Mouse (Mus musculus): ENCODE measurements around the gene Zbtb8a. TPM values are rescaled to one million over a fixed set of nuclear protein-coding genes. Genes with fewer than 3 reads are reported as not detected.

Zbtb8a gene
- polyA plus RNA-seq, 1 experiment = not detected

- 41% methylated on average over 12 of the region's 12 CpGs for WGBS
- H3K27ac ChIP-seq (ENCODE audit: insufficient read depth, low read depth, low read length) = no peak overlapping the region
- no peak for TF ChIP-seq CTCF (IDR thresholded peaks at IDR 0.05; ENCODE audit: insufficient read depth, low read depth, low read length)
- no peak for TF ChIP-seq POLR2A (IDR thresholded peaks at IDR 0.05; ENCODE audit: insufficient read depth, low read depth, low read length)
These were observed 16.4 kb upstream of the Zbtb8a start for GRCm38 (mm10) chr4:129394089-129394870.

GRCm38 (mm10) chr4:129390936-129391557 is 13.1 kb upstream of the Zbtb8a start:
- no peak overlapping the region for H3K4me3 ChIP-seq (ENCODE audit: insufficient read depth, low read depth, low read length)
- H3K27ac ChIP-seq (ENCODE audit: insufficient read depth, low read depth, low read length) = no peak overlapping the region
- no peaks in the 10 kb centered on the region for H3K4me1 ChIP-seq (ENCODE audit: control insufficient read depth, insufficient read depth, low read length)
- TF ChIP-seq CTCF (IDR thresholded peaks at IDR 0.05; ENCODE audit: insufficient read depth, low read depth, low read length) (no peak), POLR2A (IDR thresholded peaks at IDR 0.05; ENCODE audit: insufficient read depth, low read depth, low read length) (no peak)
- 86% methylated on average over 7 of the region's 7 CpGs for WGBS

More at GRCm38 (mm10) chr4:129394089-129394870, 16.4 kb upstream of the Zbtb8a start:
- no peak overlapping the region for H3K4me3 ChIP-seq (ENCODE audit: insufficient read depth, low read depth, low read length)
- H3K4me1 ChIP-seq (ENCODE audit: control insufficient read depth, insufficient read depth, low read length) = no peaks in the 10 kb centered on the region

GRCm38 (mm10) chr4:129390216-129390743 is 12.4 kb upstream of the Zbtb8a start:
- TF ChIP-seq CTCF (IDR thresholded peaks at IDR 0.05; ENCODE audit: insufficient read depth, low read depth, low read length) (no peak), POLR2A (IDR thresholded peaks at IDR 0.05; ENCODE audit: insufficient read depth, low read depth, low read length) (no peak)
- Histone ChIP-seq H3K4me1 (ENCODE audit: control insufficient read depth, insufficient read depth, low read length) (no peaks in the 10 kb centered on the region), H3K27ac (ENCODE audit: insufficient read depth, low read depth, low read length) (no peak overlapping the region), H3K4me3 (ENCODE audit: insufficient read depth, low read depth, low read length) (no peak overlapping the region)
- WGBS = 73% methylated on average over 14 of the region's 14 CpGs

- no peak for TF ChIP-seq CTCF (IDR thresholded peaks at IDR 0.05; ENCODE audit: insufficient read depth, low read depth, low read length)
- TF ChIP-seq POLR2A (IDR thresholded peaks at IDR 0.05; ENCODE audit: insufficient read depth, low read depth, low read length) = no peak
These were observed 10.5 kb upstream of the Zbtb8a start for GRCm38 (mm10) chr4:129388404-129388803.

GRCm38 (mm10) chr4:129386989-129387388 is 9.1 kb upstream of the Zbtb8a start:
- no peak overlapping the region for H3K4me3 ChIP-seq (ENCODE audit: insufficient read depth, low read depth, low read length)
- no peaks in the 10 kb centered on the region for H3K4me1 ChIP-seq (ENCODE audit: control insufficient read depth, insufficient read depth, low read length)
- TF ChIP-seq CTCF (IDR thresholded peaks at IDR 0.05; ENCODE audit: insufficient read depth, low read depth, low read length) (no peak), POLR2A (IDR thresholded peaks at IDR 0.05; ENCODE audit: insufficient read depth, low read depth, low read length) (no peak)
- WGBS = 71% methylated on average over 2 of the region's 2 CpGs
- H3K27ac ChIP-seq (ENCODE audit: insufficient read depth, low read depth, low read length) = no peak overlapping the region

More at GRCm38 (mm10) chr4:129388404-129388803, 10.5 kb upstream of the Zbtb8a start:
- WGBS = 80% methylated on average over 5 of the region's 5 CpGs
- Histone ChIP-seq H3K4me3 (ENCODE audit: insufficient read depth, low read depth, low read length) (no peak overlapping the region), H3K4me1 (ENCODE audit: control insufficient read depth, insufficient read depth, low read length) (no peaks in the 10 kb centered on the region), H3K27ac (ENCODE audit: insufficient read depth, low read depth, low read length) (no peak overlapping the region)

GRCm38 (mm10) chr4:129386269-129386946 is 8.5 kb upstream of the Zbtb8a start:
- Histone ChIP-seq H3K27ac (ENCODE audit: insufficient read depth, low read depth, low read length) (no peak overlapping the region), H3K4me1 (ENCODE audit: control insufficient read depth, insufficient read depth, low read length) (no peaks in the 10 kb centered on the region), H3K4me3 (ENCODE audit: insufficient read depth, low read depth, low read length) (no peak overlapping the region)
- TF ChIP-seq POLR2A (IDR thresholded peaks at IDR 0.05; ENCODE audit: insufficient read depth, low read depth, low read length) = no peak
- TF ChIP-seq CTCF (IDR thresholded peaks at IDR 0.05; ENCODE audit: insufficient read depth, low read depth, low read length) = no peak
- 92% methylated on average over 8 of the region's 8 CpGs for WGBS

- H3K4me1 ChIP-seq (ENCODE audit: control insufficient read depth, insufficient read depth, low read length) = no peaks in the 10 kb centered on the region
- whole genome bisulfite sequencing = 85% methylated on average over 11 of the region's 11 CpGs
- TF ChIP-seq CTCF (IDR thresholded peaks at IDR 0.05; ENCODE audit: insufficient read depth, low read depth, low read length) = no peak
- no peak for TF ChIP-seq POLR2A (IDR thresholded peaks at IDR 0.05; ENCODE audit: insufficient read depth, low read depth, low read length)
- H3K4me3 ChIP-seq (ENCODE audit: insufficient read depth, low read depth, low read length) = no peak overlapping the region
- H3K27ac ChIP-seq (ENCODE audit: insufficient read depth, low read depth, low read length) = no peak overlapping the region
These were observed 7.8 kb upstream of the Zbtb8a start for GRCm38 (mm10) chr4:129385685-129386084.

GRCm38 (mm10) chr4:129384440-129384839 is 6.5 kb upstream of the Zbtb8a start:
- H3K27ac ChIP-seq (ENCODE audit: insufficient read depth, low read depth, low read length) = no peak overlapping the region
- no peak overlapping the region for H3K4me3 ChIP-seq (ENCODE audit: insufficient read depth, low read depth, low read length)
- WGBS = 38% methylated on average over 6 of the region's 6 CpGs
- no peaks in the 10 kb centered on the region for H3K4me1 ChIP-seq (ENCODE audit: control insufficient read depth, insufficient read depth, low read length)
- TF ChIP-seq POLR2A (IDR thresholded peaks at IDR 0.05; ENCODE audit: insufficient read depth, low read depth, low read length) = no peak
- TF ChIP-seq CTCF (IDR thresholded peaks at IDR 0.05; ENCODE audit: insufficient read depth, low read depth, low read length) = no peak
